Mouse (Mus musculus) duodenum, adult 2 months (tissue): ENCODE results near the gene Kif5c. TPM values are rescaled to one million over a fixed set of nuclear protein-coding genes. Genes with fewer than 3 reads are reported as not detected.

Experiments used
- polyA plus RNA-seq: library from polyadenylated mRNA; depleted of rRNA; stranded (reverse); fragments of >200 nt; gene quantifications from 2 replicates; pipeline ENCODE4 v1.2.3, GENCODE M21; 2012; ENCODE audit warnings: low replicate concordance; rRNA removed

Kif5c gene
- polyA plus RNA-seq: 0.20 and 0.32 TPM in 2 replicates

DNA sequence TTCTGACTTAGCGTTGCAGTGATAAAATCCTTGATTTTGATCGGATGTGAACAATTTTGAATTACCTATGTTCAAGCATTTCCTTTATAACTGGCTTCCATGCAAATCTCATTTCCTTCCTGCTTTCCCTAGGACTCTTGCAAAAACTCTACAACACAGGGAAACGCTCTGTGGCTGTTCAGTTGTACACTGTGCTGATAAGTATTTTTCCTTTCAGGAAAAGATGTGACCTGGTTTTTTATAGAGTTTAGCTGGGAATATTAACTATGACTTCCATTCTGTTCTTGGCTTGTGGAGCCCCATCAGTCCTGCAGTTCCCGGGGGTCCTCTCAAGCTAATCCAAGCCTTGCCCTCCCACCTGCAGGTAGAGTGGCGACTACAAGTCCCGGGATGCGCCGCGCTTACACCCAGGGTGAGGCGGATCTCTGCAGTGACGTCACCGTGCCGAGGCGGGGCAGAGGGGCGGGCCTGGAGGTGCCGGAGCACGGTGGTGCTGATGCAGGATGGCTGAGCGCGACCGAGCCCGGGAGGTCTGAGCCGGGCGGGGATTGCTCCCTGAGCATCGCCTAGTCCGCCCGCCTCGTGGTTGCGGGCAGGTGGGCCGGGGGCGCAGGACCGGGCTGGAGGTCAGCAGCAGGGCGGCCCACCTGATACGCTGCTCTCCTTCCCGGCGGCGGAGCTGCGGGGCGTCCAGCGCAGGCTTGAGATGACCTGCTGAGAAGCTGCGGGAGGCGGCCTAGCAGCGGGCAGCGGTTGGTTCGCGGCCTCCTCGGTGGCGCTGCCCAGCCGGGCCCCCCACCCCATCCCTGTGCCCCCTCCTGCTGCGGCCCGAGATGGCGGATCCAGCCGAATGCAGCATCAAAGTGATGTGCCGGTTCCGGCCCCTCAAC, at the start of gene Kif5c:
Gene Kif5c (plus strand): TSS at position 470 of the 890 bp plus-strand sequence.

DNA sequence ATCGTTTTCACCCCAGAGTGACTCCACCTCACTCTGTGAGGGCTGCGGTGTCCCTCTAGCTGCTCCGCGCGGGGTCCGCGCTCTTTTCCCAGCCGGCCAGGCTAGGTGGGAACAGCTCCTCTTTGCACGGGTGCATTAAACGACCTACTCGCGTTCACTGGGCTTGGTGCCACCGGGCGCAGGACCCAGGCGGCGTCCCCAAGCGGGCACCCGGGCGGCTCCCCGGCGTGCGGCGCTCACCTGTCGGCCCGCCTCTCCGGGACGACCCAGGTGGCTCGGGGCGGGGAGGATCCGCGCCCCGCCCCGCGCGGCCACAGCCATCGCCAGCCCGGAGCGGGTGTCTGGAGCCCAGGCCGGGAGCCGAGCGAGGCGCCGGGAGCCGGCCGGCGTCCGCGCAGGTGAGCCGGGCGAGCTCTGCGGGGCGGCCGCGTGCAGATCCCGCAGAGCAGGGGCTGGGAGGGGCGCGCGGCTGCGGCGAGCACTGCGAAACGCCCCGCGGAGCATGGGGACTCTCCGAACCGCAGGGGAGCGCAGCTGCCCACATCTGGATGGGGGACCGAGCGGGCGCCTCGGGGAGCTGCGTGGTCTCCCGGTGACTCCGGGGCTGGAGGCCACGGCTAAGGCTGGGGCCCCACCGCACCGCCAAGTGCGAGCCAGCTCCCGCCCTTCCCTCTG, 168.4 kb downstream of the Kif5c start, which contains the start of gene Lypd6b:
Gene Lypd6b (plus strand): TSS at position 313 of the 675 bp plus-strand sequence.

Other genes starting within 250 kb of the Kif5c start
- 1.1 and 1.4 TPM in 2 replicates for gene Epc2, start 167.8 kb upstream of the Kif5c start, polyA plus RNA-seq
- gene Lypd6b, start 168.4 kb downstream of the Kif5c start, polyA plus RNA-seq: 0.35 TPM in 1 of 2 replicates, not detected in the other